Mouse (Mus musculus): ENCODE results near the gene Wdsub1.
A peak's percentile ranks its signal among the peaks of the same experiment; 100 is the strongest.

Wdsub1 gene

GRCm38 (mm10) chr2:59841944-59842343 is 40.4 kb downstream of the Wdsub1 start:
- DNase-seq (ENCODE audit: extremely low read depth, low read depth), result peak; percentile 46

DNA sequence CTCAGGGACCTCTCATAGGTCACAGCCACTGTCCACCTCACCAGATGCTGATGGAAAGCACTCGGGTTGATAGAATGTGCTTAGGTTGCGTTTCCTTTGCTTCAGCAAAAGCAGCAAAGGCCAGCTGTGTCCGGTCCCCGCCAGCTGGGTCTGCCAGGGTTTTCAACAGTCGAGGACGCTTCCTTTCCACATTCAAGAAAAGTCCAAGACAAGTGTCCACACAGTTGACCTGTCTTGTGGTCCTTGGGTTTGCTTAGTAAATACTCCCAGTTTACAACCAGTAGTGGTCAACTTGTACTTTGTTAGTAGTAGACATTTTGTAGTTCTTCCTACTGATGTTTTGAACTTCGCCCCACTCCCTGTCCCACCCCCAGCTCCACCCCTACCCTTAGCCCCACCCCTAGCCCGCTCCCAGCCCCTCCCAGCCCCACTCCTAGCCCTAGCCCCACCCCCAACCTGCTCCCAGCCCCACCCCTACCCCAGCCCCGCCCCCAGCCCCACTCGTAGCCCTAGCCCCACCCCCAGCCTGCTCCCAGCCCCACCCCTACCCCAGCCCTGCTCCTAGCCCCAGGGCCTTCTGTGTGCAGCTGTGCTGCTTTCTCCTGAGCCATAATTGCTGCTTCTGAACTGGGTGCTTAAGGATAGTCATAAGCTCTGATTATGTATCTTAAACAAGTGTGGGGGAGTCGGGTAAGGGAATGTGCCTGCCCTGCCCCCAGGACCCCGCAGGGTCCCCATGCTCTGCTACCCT is 41.0 kb downstream of the Wdsub1 start:
- DNase-seq (ENCODE audit: extremely low read depth, low read depth), result peak; percentile 26

DNA sequence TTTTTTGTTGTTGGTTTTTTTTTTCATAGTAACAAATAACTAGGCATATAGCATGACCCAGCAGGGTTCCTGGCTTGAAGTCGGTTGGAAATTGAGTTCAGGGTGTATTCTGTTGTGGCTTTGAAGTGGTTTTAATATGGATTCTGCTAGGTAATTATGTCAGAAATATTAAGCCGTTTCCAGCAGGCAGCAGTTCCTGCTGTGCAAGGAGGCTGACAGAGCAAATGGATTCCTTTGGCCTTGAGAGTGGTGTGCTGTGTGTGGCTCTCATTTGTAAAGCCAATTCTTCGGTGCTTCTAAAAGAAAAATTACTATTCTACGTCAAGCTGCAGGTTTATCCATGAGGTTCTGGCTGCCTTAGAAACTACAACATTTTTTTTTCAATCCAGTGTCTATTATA is 42.2 kb downstream of the Wdsub1 start:
- no peak for DNase-seq (ENCODE audit: extremely low read depth, low read depth)

DNA sequence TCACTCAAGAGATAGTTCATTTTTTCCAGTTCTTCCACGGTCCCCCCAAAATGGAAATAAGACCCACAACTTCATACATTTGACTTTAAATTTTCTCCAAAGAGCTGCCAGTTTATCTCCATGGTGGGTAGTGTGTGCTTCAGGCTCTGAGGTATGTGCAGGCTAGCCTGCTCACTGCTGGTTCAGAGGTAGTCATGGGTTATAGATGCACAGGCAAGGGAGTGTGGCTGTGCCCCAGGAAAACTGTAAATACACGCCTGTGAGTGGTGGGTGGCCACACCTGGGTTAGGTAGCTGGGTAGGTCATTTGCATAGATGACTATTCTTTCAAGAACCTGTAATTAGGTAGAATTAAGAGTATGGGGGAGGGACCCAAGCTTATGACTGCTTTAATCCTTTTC is 42.6 kb downstream of the Wdsub1 start:
- DNase-seq (ENCODE audit: extremely low read depth, low read depth), result no peak

DNA sequence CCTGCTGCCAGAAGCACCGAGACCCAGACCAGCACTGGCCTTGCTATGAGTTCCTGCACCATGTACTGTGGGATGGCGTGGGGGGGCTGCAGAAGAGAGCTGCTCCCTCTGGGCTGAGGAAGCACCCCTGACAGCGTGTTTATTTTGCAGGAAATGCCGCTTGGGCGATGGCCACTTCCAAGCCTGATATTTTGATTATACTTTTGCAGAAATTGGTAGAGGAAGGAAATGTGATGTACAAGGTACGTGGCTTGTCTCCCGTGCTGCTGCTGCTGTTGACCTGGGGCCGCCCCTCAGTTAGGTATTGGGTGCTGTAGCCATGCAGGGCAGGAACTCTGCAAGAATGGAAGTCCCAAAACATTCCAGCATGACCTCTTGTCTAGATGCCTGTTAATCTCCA is 43.6 kb downstream of the Wdsub1 start:
- no peak for DNase-seq (ENCODE audit: extremely low read depth, low read depth)

DNA sequence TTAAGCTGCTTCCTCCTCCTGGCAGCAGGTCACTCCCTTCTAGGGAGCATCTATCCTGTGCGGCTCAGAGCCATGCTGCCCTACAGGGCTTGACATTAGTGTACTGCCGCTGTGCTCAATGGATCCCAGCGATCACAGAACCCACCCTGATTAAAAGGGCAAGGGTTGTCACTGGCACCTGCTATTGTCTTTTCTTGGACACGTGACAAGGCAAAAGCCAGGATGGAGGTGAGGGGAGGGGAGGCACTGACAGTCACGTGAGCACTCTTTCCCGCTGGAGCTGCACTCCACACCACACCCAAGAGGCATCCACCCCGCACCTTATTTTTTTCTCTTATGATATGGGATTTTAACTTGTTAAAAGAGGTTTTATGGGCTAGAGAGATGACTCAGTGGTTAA is 50.6 kb downstream of the Wdsub1 start:
- DNase-seq (ENCODE audit: extremely low read depth, low read depth), result no peak

DNA sequence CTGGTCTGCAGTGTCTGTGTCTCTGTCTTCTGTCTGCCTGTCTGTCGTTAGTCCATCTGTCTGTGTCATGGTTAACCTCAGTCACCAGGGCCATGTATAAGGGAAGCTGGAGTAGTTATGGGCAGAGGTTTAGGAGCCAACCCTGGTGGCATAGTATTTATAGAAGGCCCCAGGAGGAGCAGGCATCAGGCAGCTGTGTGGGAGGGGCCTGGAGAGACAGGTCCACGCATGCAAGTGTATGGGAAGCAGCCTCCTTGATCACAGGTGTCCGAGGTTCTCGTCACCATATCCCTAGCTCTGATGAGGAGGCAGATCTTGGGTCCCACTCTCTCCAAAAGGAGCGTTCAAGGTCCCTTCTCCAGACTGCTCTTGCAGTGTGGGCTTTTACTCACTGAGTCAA is 51.5 kb downstream of the Wdsub1 start:
- no peak for DNase-seq (ENCODE audit: extremely low read depth, low read depth)

GRCm38 (mm10) chr2:59830151-59830550 is 52.2 kb downstream of the Wdsub1 start:
- DNase-seq (ENCODE audit: extremely low read depth, low read depth), result no peak

DNA sequence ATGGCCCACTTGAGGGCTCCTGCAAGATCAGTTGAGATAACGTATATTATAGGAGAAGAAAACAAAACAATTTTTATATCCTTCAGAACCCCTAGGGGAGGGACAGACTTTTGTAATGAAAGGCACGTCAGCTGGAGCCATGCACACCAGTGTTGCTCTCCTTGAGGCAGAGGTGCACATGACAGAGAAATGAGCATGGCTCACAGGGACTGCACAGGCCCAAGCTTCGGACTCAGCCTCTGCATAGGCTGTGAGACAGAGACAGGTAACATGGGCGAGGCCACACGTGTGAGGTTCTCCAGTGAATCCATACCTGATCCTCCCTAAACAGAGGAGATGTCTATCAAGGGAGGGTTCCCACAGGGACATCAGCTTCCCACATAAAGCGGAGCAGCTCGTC is 52.7 kb downstream of the Wdsub1 start:
- DNase-seq (ENCODE audit: extremely low read depth, low read depth), result no peak

- DNase-seq (ENCODE audit: extremely low read depth, low read depth), result no peak
These were observed 53.4 kb downstream of the Wdsub1 start for GRCm38 (mm10) chr2:59828777-59829508.

DNA sequence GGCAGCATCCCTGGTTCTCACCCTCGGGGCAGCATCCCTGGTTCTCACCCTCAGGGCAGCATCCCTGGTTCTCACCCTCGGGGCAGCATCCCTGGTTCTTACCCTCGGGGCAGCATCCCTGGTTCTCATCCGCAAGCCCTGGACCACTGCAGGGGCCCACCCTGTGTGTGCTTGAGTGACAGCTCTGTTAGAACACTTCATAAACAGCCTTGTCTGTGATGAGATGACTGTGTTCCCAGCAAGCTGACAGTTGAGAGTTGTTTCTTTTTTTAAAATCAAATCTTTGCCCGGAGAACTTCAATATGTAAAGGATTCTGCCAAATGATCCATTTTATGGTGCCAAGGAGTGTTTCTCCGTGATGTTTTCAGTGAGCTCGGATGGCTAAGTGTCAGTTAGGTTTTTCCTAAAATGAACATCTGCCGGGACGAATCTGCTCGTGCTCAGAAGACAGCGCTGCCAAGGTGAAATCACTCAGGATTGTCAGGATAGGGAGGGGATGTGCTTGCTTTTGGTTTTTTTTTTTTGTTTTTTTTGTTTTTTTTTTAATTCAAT is 54.2 kb downstream of the Wdsub1 start:
- no peak for DNase-seq (ENCODE audit: extremely low read depth, low read depth)

DNA sequence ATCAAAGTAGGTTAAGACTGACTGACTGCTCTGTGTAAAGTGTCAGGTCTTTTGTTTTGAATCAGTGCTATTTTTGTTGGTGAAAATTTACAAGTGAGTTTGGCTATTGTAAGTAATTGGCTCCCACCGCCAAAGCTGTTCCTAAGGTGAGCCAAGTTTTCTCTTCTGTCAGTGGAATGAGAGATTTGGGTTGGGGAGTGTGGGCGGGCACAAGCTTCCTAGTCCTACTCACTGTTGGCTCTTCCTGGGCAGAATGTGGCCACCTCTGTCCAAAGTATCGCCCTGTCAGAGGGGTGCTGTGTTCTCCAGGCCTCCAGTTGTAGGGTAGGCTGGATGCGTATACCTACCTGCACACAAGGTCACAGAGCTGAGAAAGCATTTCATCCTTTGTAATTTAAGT is 57.0 kb downstream of the Wdsub1 start:
- DNase-seq (ENCODE audit: extremely low read depth, low read depth), result no peak

- DNase-seq (ENCODE audit: extremely low read depth, low read depth), result no peak
These were observed 58.1 kb downstream of the Wdsub1 start for GRCm38 (mm10) chr2:59824289-59824688.

DNA sequence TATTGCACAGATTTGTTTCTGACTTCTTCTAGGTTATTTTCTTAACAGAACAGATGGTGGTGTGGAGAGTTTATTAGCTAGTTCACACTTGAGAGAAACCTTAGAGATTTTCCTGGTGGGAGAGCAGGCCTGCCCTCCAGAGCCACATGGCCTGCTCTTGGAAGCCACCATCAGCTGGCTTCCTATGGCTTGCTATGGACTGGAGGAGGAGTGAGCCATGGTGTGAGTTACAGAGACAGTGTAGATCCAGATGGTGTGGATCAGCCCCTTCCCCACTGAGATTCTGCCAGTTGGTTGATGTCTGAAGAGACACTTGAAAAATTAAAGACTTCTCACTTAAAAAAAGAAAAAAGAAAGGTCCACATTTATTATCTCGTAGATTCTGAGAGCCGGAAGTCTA is 61.3 kb downstream of the Wdsub1 start:
- DNase-seq (ENCODE audit: extremely low read depth, low read depth), result no peak

GRCm38 (mm10) chr2:59820088-59820487 is 62.3 kb downstream of the Wdsub1 start:
- DNase-seq (ENCODE audit: extremely low read depth, low read depth), result no peak

GRCm38 (mm10) chr2:59819415-59819814 is 63.0 kb downstream of the Wdsub1 start:
- DNase-seq (ENCODE audit: extremely low read depth, low read depth), result no peak

DNA sequence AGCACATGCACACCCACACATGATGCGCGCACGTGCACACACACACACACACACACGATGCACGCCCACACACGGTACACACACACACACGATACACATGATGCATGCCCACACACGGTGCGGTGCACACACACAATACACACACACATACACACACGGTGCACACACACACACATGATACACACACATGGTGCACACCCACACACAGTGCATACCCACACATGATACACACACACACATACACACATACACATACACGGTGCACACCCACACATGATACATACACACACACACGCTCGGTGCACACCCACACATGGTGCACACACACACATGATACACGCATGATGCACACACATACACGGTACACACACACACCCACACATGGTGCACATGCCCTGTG is 63.7 kb downstream of the Wdsub1 start:
- DNase-seq (ENCODE audit: extremely low read depth, low read depth), result no peak

GRCm38 (mm10) chr2:59814997-59815396 is 67.4 kb downstream of the Wdsub1 start:
- no peak for DNase-seq (ENCODE audit: extremely low read depth, low read depth)

GRCm38 (mm10) chr2:59813457-59813856 is 68.9 kb downstream of the Wdsub1 start:
- no peak for DNase-seq (ENCODE audit: extremely low read depth, low read depth)

DNA sequence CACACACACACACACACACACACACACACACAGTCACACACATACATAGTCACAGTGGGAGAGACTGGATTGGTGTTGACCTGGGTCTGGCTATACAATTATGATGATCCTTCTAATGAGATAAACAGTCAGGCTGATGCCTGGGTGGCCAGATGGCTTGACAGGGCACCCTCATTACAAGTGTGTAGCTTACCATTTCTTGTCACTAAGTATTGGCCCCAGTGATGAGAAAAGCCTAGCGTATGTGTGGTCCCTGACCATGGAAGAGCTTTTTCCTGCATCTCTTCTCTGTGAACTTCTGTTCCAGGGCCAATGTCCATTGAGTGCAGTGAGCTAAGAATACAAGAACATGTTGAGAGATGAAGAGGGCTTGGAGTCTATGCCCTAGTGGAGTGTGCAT is 69.8 kb downstream of the Wdsub1 start:
- no peak for DNase-seq (ENCODE audit: extremely low read depth, low read depth)

- no peak for DNase-seq (ENCODE audit: extremely low read depth, low read depth)
These were observed 71.1 kb downstream of the Wdsub1 start for GRCm38 (mm10) chr2:59811247-59811646.

DNA sequence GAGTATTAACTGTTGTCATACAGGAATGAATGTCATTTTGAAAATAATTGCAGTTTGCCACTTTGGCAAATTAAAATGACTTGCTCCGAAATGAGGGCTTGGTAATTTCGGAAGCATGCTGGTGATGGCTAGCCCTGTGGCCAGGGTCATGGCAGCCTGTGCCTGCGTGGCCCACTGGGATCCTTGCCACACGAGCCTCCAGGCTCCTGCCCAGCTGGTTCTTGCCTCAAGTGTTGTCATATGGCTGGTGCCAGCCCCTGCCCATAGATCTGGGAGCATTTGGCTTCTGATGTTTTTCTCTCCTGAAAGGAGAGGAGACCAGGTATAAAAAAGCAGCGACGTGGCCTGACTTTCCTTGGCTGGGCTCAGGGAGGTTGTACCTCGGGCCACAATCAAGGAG is 72.4 kb downstream of the Wdsub1 start:
- DNase-seq (ENCODE audit: extremely low read depth, low read depth), result no peak

DNA sequence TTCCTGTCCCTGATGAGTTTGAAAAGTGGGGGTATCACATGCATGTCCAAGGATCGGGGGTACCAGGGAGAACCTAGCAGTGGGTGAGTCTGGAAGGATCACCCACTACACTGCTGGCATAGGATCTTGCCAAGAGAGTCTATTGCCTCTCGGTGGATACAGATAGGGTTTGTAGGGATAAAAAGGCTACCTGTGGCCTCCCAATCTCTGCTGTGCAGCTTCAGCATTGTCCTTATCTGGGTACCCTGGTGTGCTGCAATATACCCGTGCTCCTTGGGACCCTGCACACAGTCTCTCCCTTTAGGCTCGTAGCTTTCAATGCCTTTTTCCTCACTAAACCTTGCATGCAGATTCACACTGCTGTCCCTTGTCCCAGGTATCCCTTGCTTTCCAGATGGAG is 73.8 kb downstream of the Wdsub1 start:
- no peak for DNase-seq (ENCODE audit: extremely low read depth, low read depth)

All from MEL-GATA-1-ER (cell line).